Mouse (Mus musculus) forebrain, embryonic 16.5 days (tissue): ENCODE results near the gene Pdzd2. TPM values are rescaled to one million over a fixed set of nuclear protein-coding genes. Genes with fewer than 3 reads are reported as not detected.

ENCODE experiments used
- ATAC-seq: fragments of 200-750 bp; cut with Nextera tagmentation; 2 replicates; pipeline ENCODE4 v1.8.0; 2017; ENCODE audit warnings: mild to moderate bottlenecking, moderate library complexity
- H3K27ac ChIP-seq: fragments of 300-500 bp; sonication (generic); 2 replicates; pipeline ENCODE4 v1.5.1; 2014; ENCODE audit warnings: low read length, control low read depth
- H3K27me3 ChIP-seq: fragments of 300-500 bp; sonication (generic); replicated peaks from 2 replicates; pipeline ENCODE4 v1.6.1; 2014; ENCODE audit warnings: low read length; ENCODE audit not compliant: control insufficient read depth, insufficient read depth
- H3K36me3 ChIP-seq: fragments of 300-500 bp; sonication (generic); 2 replicates; pipeline ENCODE4 v1.6.1; 2014; ENCODE audit not compliant: control insufficient read depth, insufficient read depth
- H3K4me1 ChIP-seq: fragments of 300-500 bp; sonication (generic); replicated peaks from 2 replicates; pipeline ENCODE4 v1.6.1; 2014; ENCODE audit warnings: low read length; ENCODE audit not compliant: control insufficient read depth, insufficient read depth
- H3K4me2 ChIP-seq: fragments of 300-500 bp; sonication (generic); 2 replicates; pipeline ENCODE4 v1.6.1; 2014; ENCODE audit warnings: mild to moderate bottlenecking, low read length, control low read depth
- H3K4me3 ChIP-seq: fragments of 300-500 bp; sonication (generic); replicated peaks from 2 replicates; pipeline ENCODE4 v1.5.1; 2014; ENCODE audit warnings: mild to moderate bottlenecking, low read length, control low read depth
- H3K9ac ChIP-seq: fragments of 300-500 bp; sonication (generic); replicated peaks from 2 replicates; pipeline ENCODE4 v1.6.1; 2014; ENCODE audit warnings: low read depth, low read length, control low read depth
- H3K9me3 ChIP-seq: fragments of 300-500 bp; sonication (generic); 2 replicates; pipeline ENCODE4 v1.6.1; 2016; ENCODE audit warnings: low read length; ENCODE audit not compliant: control insufficient read depth
- WGBS: fragments of 180-500 bp; shearing (Covaris S2); extraction: QIAGEN DNeasy Blood & Tissue Kit; methylation state at CpG from one replicate; pipeline ENCODE4 v1.1.7; 2014; 5-methylcytosine and 5-hydroxymethylcytosine counted together
- polyA plus RNA-seq: library from polyadenylated mRNA; unstranded; fragments of >200 nt; fragmentation: Nextera tagmentation; extraction: Ambion mirVana; gene quantifications from 2 replicates; pipeline ENCODE4 v1.2.1, GENCODE M21; 2015

Gene Pdzd2
- polyA plus RNA-seq, 1 experiment from 2014 or later, result 8.1 TPM

DNA sequence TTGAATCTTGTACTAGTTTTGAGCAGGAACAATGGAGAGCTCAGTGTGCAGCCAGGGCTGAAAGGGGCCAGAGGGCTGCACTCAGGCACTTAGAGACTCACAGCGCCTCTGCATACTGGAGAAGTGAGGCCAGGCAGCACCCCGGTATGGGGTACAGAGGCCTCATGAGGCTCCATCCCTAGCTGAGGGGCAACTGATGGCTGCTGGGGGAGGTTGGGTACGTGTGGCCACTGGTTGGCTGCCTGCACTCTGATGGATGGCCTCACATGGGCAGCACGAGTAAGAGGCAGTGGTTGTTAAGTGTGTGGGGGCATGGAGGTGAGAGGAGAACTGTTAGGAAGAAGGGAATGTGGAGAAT lies 398.3 kb downstream of the Pdzd2 start:
- H3K4me3 ChIP-seq, result no peak overlapping the region
- H3K4me1 ChIP-seq, result peaks cover 3% of the 10 kb centered on the region; the same call in 1 of the 2 replicates
- H3K4me2 ChIP-seq, result no peak overlapping the region
- no peaks in the 10 kb centered on the region for H3K9me3 ChIP-seq
- H3K27ac ChIP-seq, result no peak overlapping the region
- no peaks in the 10 kb centered on the region for H3K27me3 ChIP-seq
- peaks cover 2% of the 10 kb centered on the region; the same call in 1 of the 2 replicates for H3K36me3 ChIP-seq
- WGBS, result 7% methylated on average over 4 of the region's 4 CpGs
- H3K9ac ChIP-seq, result no peak overlapping the region
- peak; percentile 78 for ATAC-seq

DNA sequence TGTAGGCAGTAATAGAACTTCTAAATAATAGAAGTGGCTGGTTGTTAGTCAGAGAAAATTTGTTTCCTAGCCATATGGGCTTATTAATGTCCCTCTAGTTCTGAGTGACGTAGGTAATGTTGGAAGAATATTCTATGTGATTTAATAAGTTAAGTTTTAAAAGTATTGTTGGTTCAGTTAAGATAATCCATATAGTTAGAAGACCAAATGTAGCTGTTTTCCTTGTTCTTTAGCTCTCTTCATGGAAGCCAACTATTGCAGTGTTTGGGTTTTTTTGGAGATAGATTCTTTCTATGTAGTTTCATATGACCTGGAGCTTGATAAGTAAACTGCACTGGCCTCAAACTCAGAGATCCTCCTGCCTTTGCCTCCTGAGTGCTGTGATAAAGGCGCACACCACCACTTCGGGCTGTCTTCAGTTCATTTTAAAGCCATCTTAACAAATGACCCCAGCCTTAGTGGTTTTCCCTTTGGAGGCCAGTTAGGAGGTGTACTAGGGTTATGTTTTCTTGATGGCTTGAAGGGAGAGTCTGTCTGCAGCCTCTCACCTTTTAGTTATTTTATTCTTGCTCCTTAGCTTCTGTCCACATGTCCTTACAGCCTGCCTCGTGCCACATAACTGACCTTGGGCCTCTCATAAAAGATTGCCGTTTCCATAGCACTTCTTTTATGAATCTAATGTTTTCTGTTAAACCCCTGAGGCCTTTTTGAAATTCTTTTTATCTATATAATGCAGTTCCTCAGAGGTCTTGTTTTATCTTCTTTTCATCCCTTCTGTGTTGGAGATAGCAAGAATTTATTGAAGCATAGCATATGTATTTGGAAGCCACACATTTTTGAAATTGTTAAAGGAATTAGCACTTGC lies 399.0 kb downstream of the Pdzd2 start:
- Histone ChIP-seq H3K4me1 (peaks cover 3% of the 10 kb centered on the region; the same call in 1 of the 2 replicates), H3K27ac (no peak overlapping the region), H3K36me3 (peaks cover 2% of the 10 kb centered on the region; the same call in 1 of the 2 replicates), H3K9me3 (no peaks in the 10 kb centered on the region), H3K9ac (no peak overlapping the region), H3K4me2 (no peak overlapping the region), H3K4me3 (no peak overlapping the region), H3K27me3 (no peaks in the 10 kb centered on the region)
- WGBS, result 31% methylated on average over 5 of the region's 5 CpGs
- ATAC-seq, result no peak

DNA sequence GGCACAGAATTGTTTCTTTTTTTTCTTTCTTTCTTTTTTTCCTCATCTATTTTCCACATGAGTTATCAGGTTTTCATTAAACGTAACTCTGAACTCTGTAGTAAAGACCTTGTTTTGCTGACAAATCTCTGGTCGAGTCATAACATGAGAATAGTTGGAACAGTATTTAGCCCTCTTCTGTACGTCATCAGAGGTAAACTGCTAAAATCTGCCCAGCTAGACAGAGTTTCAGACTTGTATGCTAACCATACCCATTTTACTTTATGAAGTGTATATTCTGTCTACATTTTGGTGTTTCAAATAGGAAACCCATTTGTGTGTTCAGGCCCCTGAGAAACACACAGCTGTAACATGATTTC lies 402.0 kb downstream of the Pdzd2 start:
- Histone ChIP-seq H3K9ac (no peak overlapping the region), H3K4me3 (no peak overlapping the region), H3K36me3 (no peaks in the 10 kb centered on the region), H3K4me1 (peaks cover 3% of the 10 kb centered on the region; the same call in 1 of the 2 replicates), H3K27ac (no peak overlapping the region), H3K4me2 (no peak overlapping the region), H3K9me3 (no peaks in the 10 kb centered on the region), H3K27me3 (no peaks in the 10 kb centered on the region)
- 49% methylated on average over 3 of the region's 3 CpGs for WGBS
- ATAC-seq, result no peak

DNA sequence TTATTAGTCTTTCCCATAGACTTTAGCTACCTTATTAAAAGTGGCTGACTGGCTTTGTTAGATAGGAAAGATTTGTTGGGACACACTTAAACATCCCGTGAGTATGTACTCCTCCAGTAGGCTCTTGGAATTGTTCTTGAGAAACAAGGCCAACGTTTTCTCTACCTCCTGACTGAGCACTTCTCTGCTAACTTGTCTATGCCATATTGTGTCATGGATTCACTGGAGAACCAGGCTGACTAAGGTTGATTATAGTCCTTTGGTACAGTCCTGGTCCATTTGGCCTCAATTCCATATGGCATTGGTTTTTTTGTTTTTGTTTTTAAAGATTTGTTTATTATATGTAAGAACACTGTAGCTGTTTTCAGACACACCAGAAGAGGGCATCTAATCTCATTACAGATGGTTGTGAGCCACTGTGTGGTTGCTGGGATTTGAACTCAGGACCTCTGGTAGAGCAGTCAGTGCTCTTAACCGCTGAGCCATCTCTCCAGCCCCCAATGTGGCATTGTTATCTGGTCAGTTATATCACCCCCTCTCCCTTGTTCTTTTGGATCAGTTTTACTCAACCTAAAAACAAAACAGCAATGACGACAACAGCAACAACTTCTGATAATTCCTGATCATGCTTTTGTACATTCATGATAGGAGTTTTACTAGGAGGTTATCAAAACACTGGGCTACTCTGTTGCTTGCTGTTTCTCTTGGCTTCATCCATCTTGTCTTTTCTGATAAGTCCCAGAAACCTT lies 402.5 kb downstream of the Pdzd2 start:
- H3K9ac ChIP-seq, result no peak overlapping the region
- WGBS, result 82% methylated on average over 4 of the region's 4 CpGs
- ATAC-seq, result no peak

DNA sequence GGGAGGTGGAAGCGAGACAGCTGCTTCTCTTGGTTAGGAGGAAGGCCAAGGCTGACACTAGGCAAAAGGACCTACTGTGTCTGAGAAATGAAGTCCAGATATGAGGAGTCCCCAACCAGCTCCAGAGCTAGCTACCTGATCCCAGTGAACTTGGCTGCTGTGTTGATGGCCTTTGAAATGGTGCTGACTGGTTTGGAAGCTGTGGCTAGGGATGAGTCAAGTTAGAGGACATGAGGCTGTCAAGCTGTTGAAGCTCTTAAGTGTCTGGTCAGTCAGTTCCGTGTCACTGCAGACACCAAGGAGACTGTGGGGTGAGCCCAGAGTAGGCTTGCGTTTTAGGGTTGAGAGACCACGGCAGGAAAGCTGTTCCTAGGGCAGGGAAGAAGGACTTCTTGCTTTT lies 405.3 kb downstream of the Pdzd2 start:
- ATAC-seq, result no peak
- WGBS, result 87% methylated on average over 4 of the region's 4 CpGs
- no peak overlapping the region for H3K27ac ChIP-seq
- no peaks in the 10 kb centered on the region for H3K9me3 ChIP-seq
- H3K27me3 ChIP-seq, result no peaks in the 10 kb centered on the region
- peaks cover 8% of the 10 kb centered on the region for H3K4me1 ChIP-seq
- no peaks in the 10 kb centered on the region for H3K36me3 ChIP-seq
- H3K9ac ChIP-seq, result no peak overlapping the region
- H3K4me2 ChIP-seq, result no peak overlapping the region
- no peak overlapping the region for H3K4me3 ChIP-seq

More for the DNA sequence above, 402.5 kb downstream of the Pdzd2 start:
- Histone ChIP-seq H3K4me3 (no peak overlapping the region), H3K27ac (no peak overlapping the region), H3K4me2 (no peak overlapping the region), H3K4me1 (peaks cover 3% of the 10 kb centered on the region; the same call in 1 of the 2 replicates), H3K9me3 (no peaks in the 10 kb centered on the region), H3K27me3 (no peaks in the 10 kb centered on the region), H3K36me3 (no peaks in the 10 kb centered on the region)

DNA sequence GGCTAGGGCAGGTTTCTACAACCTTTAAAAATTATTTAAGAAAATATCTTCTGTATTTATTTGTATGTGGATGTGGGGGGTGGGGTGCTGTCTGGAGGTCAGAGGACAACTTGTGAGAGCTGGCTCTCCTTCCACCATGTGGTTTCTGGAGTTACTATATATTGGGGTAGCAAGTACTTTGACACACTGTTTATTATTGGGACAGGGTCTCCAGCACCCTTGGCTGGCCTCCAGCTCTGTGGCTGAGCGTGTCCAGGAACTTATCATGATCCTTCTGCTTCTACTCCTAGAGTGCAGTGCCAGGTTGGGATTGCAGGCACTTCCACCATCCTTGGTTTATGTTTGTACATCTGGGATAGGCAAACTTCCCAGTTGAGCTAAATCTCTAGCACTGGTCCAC lies 408.4 kb downstream of the Pdzd2 start:
- ATAC-seq, result no peak
- WGBS, result 59% methylated on average over 1 of the region's 1 CpGs
- H3K9ac ChIP-seq, result no peak overlapping the region

DNA sequence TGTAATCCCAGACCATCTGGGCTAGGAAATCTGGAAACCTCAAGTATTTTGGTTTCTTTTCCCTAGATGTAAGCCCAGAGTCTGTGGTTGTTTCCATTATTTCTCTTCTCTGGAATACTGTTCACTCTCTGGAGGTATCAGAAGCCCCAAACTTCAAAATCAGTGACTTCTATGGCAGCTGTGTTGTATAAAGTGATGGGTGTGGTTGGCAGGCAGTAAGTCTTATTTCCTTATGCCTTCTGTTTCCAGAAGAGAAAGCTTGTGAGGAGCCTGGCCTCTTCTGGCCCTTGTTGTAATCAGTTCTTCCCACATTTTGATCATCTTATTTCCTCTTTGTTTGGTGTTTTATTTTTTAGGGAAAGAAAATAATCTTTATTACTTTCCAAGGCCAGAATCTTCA lies 408.8 kb downstream of the Pdzd2 start:
- H3K27me3 ChIP-seq, result no peaks in the 10 kb centered on the region
- H3K36me3 ChIP-seq, result no peaks in the 10 kb centered on the region
- peak overlapping the region; percentile 50 for H3K27ac ChIP-seq
- H3K4me2 ChIP-seq, result no peak overlapping the region
- no peak overlapping the region for H3K9ac ChIP-seq
- no peaks in the 10 kb centered on the region for H3K9me3 ChIP-seq
- H3K4me3 ChIP-seq, result no peak overlapping the region
- ATAC-seq, result peak; percentile 78
- H3K4me1 ChIP-seq, result peaks cover 8% of the 10 kb centered on the region

More for the DNA sequence above, 408.4 kb downstream of the Pdzd2 start:
- Histone ChIP-seq H3K4me2 (no peak overlapping the region), H3K4me3 (no peak overlapping the region), H3K27me3 (no peaks in the 10 kb centered on the region), H3K9me3 (no peaks in the 10 kb centered on the region), H3K27ac (peak overlapping the region; percentile 50; the same call in 1 of the 2 replicates), H3K4me1 (peaks cover 8% of the 10 kb centered on the region), H3K36me3 (no peaks in the 10 kb centered on the region)

DNA sequence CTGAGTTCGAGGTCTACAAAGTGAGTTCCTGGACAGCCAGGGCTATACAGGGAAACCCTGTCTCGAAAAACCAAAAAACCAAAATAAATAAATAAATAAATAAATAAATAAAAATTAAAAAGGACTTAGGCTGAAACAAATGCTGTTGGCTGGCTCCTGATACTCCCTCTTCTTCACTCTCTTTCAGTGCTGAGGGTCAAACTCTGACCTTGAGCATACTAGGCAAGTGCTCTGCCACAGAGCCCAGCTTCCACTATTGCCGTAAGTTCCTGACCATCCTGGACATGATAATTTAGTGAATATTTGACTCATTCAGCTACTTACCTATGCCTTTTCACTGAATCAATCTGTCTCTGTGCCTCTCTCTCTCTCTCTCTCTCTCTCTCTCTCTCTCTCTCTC lies 409.3 kb downstream of the Pdzd2 start:
- Histone ChIP-seq H3K36me3 (no peaks in the 10 kb centered on the region), H3K27ac (no peak overlapping the region), H3K4me3 (no peak overlapping the region), H3K9ac (no peak overlapping the region), H3K27me3 (no peaks in the 10 kb centered on the region), H3K4me2 (no peak overlapping the region), H3K9me3 (no peaks in the 10 kb centered on the region), H3K4me1 (peaks cover 8% of the 10 kb centered on the region)
- WGBS, result 91% methylated on average over 3 of the region's 3 CpGs
- peak; percentile 20; the same call in 1 of the 2 replicates for ATAC-seq

DNA sequence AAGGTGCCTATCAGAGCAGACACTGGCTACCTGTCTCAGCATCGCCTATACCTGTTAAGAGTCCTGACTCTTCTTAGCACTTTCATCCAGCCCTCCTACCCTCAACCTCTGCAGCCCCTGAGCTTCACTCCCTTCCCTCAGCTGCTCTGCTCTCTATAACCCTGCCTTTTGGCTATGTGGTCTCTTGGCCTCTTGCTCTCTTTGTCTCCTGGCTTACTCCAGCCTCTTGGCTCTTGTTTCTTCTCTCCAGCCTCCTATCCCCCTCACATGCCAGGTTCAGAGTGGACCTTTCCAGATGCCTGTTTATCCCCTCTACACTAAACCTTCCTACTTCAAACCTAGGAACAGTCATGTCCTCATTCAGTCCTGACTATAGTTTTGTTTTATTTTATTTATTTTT lies 415.4 kb downstream of the Pdzd2 start:
- H3K4me2 ChIP-seq, result no peak overlapping the region
- H3K9ac ChIP-seq, result no peak overlapping the region
- H3K4me3 ChIP-seq, result no peak overlapping the region
- 100% methylated on average over 1 of the region's 1 CpGs for WGBS
- no peaks in the 10 kb centered on the region for H3K36me3 ChIP-seq
- 0 out of 2 replicates have a peak, but pooled peaks cover 3% of the 10 kb centered on the region for H3K27me3 ChIP-seq
- H3K9me3 ChIP-seq, result no peaks in the 10 kb centered on the region
- ATAC-seq, result no peak
- no peak overlapping the region for H3K27ac ChIP-seq
- H3K4me1 ChIP-seq, result peaks cover 24% of the 10 kb centered on the region
